Mouse (Mus musculus): ENCODE measurements at regions not wholly inside any gene's neighbourhood (a gene's known extent, or its start where the extent isn't known, plus 50 kb on each side); places are given as distances from the start of the nearest gene placed in this dataset.
A peak's percentile ranks its signal among the peaks of the same experiment; 100 is the strongest.

DNA sequence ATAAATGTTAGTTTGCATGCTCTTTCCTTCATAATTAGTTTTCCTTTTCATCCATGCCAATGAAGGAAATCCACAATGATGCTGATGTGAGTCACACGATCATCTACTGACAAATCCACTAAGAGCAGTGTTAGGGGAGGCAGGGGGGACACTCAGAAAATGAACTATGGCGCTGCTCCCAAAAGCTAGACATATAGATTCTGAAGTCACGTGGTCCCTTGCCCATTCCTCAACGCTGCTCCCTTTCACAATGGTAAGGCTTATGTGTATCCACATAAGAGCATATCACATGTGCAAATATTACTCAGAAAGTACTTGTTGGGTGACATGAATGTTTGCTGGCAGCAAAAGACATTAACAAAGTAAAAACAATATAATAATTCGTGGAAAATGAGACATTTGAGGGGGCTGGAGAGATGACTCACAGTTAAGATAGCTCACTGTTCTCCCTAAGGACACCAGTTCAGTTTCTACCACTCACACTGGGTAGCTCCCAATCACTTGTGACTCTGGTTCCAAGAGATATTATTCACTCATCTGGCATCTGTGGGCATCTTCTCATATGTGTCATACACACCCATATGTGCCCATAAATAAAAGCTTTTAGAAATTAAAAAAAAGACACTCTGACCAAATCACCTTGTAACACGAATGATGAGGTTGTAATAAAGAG lies 88.3 kb upstream of the Ccdc190 start:
- Histone ChIP-seq H3K4me3 (ENCODE audit: low read depth, low read length) (no peak overlapping the region), H3K36me3 (ENCODE audit: control insufficient read depth, insufficient read depth, low read length) (no peaks in the 10 kb centered on the region), H3K4me2 (no peak overlapping the region), H3K9ac (ENCODE audit: low read length) (no peak overlapping the region), H3K9me3 (ENCODE audit: control insufficient read depth, low read length) (no peaks in the 10 kb centered on the region), H3K27me3 (ENCODE audit: control insufficient read depth, insufficient read depth, low read length) (no peaks in the 10 kb centered on the region), H3K4me1 (ENCODE audit: control insufficient read depth, insufficient read depth, low read length) (no peaks in the 10 kb centered on the region), H3K27ac (ENCODE audit: low read depth, low read length) (no peak overlapping the region)
- DNase-seq (ENCODE audit: low spot score, missing footprints) (no peak), ATAC-seq (ENCODE audit: low FRiP score) (no peak)
- whole genome bisulfite sequencing: 82% methylated on average over 6 of the region's 6 CpGs

DNA sequence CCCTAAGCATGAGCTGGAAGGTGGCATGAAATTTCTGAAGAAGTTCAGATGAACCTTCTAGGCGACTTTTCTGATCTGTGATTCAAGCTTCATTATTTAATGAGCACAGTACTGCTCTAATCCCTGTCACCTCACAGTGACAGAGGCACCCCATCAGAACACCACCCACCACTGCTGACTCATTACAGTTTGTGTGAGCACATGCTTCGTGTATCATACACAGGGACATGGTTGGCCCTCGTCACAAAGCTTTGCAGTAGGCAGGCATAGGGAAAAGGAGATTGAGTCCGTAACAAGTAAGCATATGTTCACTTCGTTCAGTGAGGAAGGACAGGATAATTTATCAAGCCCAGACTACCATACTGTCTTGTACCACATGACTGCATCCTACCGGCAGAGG lies 85.9 kb upstream of the Rgs4 start:
- Histone ChIP-seq H3K36me3 (ENCODE audit: control insufficient read depth, insufficient read depth, low read length) (no peaks in the 10 kb centered on the region), H3K4me3 (ENCODE audit: low read depth, low read length) (no peak overlapping the region), H3K9me3 (ENCODE audit: control insufficient read depth, low read length) (no peaks in the 10 kb centered on the region), H3K27me3 (ENCODE audit: control insufficient read depth, insufficient read depth, low read length) (no peaks in the 10 kb centered on the region), H3K27ac (ENCODE audit: low read depth, low read length) (no peak overlapping the region), H3K9ac (ENCODE audit: low read length) (no peak overlapping the region), H3K4me1 (ENCODE audit: control insufficient read depth, insufficient read depth, low read length) (no peaks in the 10 kb centered on the region), H3K4me2 (no peak overlapping the region)
- DNase-seq (ENCODE audit: low spot score, missing footprints) (no peak), ATAC-seq (ENCODE audit: low FRiP score) (no peak)
- WGBS: 76% methylated on average over 6 of the region's 6 CpGs

DNA sequence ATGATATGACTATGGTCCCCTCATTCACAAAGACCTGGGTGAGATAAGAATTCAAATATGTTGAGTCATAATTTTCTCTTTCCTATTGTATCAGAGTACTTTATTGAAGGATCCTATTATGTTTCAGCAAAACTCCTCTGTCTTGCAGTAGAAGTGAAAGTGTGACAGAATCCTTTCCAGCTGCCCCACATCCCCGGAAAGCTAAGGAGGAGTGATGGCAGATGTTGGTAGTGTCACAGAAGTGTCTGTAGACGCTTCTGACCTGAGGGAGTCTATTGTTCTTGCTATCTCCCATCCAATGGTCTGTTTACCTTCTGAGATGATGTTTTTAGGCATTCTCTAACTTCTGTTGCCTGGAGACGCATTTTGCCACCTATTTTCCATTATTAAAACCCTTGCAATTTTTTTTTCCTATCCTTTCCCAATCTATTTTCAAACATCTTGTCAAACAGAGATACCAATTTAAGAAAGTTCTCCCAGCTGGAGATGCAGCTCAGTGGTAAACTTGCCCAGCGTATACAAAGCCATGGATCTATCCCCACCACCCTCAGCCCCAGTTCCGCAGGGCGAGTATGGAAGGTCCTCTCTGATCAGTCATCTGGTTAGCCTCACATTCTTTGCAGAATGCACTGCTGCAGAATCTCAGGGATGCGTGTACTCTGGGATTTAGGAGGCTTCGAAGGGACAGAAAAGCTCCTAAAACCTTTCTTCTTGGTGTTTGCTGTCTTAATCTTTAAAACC lies 84.1 kb upstream of the Rgs4 start:
- ATAC-seq (ENCODE audit: low FRiP score) (no peak), DNase-seq (ENCODE audit: low spot score, missing footprints) (no peak)
- H3K27me3 ChIP-seq (ENCODE audit: control insufficient read depth, insufficient read depth, low read length): no peaks in the 10 kb centered on the region
- H3K4me1 ChIP-seq (ENCODE audit: control insufficient read depth, insufficient read depth, low read length): no peaks in the 10 kb centered on the region
- H3K4me2 ChIP-seq: no peak overlapping the region
- no peaks in the 10 kb centered on the region for H3K36me3 ChIP-seq (ENCODE audit: control insufficient read depth, insufficient read depth, low read length)
- no peak overlapping the region for H3K4me3 ChIP-seq (ENCODE audit: low read depth, low read length)
- H3K27ac ChIP-seq (ENCODE audit: low read depth, low read length): no peak overlapping the region
- WGBS: 53% methylated on average over 8 of the region's 8 CpGs
- no peaks in the 10 kb centered on the region for H3K9me3 ChIP-seq (ENCODE audit: control insufficient read depth, low read length)
- no peak overlapping the region for H3K9ac ChIP-seq (ENCODE audit: low read length)

DNA sequence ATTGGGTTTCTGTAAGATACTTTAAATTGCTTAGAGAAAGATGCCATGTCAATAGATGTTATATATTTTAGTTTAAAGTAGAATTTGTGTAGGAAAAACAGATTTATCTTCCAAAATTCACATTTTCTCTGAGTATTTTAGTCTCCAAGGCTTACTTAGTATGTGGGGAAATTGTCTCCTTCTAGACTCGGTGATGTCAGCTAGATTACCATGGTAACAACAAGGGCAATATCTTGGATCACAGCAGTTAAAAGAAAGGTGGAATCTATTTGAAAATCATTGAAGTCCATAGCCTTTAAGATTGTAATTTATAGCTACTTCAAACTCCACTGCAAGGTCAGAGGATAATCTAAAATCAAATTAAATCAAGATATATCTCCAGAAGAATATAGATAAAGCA lies 83.2 kb upstream of the Rgs4 start:
- WGBS: 50% methylated on average over 1 of the region's 1 CpGs
- H3K4me2 ChIP-seq: no peak overlapping the region
- no peaks in the 10 kb centered on the region for H3K4me1 ChIP-seq (ENCODE audit: control insufficient read depth, insufficient read depth, low read length)
- no peak overlapping the region for H3K4me3 ChIP-seq (ENCODE audit: low read depth, low read length)
- H3K27ac ChIP-seq (ENCODE audit: low read depth, low read length): no peak overlapping the region
- H3K9ac ChIP-seq (ENCODE audit: low read length): no peak overlapping the region
- no peaks in the 10 kb centered on the region for H3K27me3 ChIP-seq (ENCODE audit: control insufficient read depth, insufficient read depth, low read length)
- ATAC-seq (ENCODE audit: low FRiP score) (no peak), DNase-seq (ENCODE audit: low spot score, missing footprints) (no peak)
- no peaks in the 10 kb centered on the region for H3K36me3 ChIP-seq (ENCODE audit: control insufficient read depth, insufficient read depth, low read length)
- no peaks in the 10 kb centered on the region for H3K9me3 ChIP-seq (ENCODE audit: control insufficient read depth, low read length)

DNA sequence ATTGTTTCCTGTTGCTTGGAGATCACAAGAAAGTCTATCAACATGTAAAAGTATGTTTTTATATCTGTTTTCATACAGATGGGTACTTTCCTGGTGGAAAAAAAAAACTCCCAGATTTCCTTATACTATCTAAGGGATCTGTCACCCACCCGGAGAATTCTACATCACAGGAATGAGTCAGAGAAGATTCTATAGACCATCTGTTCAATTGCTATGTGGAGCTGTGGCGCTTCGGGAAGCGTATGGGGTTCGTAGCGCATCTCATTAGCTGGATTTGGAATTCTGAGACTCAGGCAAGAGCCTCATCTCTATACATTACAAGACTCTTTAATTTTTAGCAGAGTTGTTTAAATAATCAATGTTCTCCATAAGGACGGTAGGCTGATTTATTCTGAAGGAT lies 74.6 kb upstream of the Rgs4 start:
- H3K9ac ChIP-seq (ENCODE audit: low read length): no peak overlapping the region

DNA sequence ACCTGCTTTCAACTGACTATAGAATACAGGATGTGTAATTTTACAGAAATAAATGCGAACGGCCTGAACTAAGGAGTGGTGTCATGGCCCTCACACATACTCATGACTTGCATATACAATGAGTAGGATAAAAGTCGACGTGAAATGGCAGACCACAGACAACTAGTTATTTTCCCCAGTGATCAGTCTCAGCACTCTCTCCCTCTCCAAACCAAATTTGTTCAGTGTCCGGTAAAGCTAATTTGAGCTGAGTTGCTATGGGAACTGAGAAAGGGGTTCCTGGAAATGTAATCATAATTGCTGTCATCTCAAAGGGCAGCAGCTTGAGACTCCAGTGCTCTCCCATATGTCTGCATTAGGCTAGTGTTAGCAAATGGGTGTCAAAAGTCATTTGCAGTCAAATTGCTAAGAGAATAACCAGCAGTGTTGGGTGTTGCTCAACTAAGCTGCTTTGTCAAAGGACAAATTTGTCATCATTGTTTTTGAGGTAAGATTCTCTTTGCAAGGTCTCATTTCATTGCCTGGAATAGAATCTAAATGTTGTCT lies 72.0 kb upstream of the Rgs4 start:
- Histone ChIP-seq H3K4me1 (ENCODE audit: control insufficient read depth, insufficient read depth, low read length) (no peaks in the 10 kb centered on the region), H3K27me3 (ENCODE audit: control insufficient read depth, insufficient read depth, low read length) (no peaks in the 10 kb centered on the region), H3K4me3 (ENCODE audit: low read depth, low read length) (no peak overlapping the region), H3K9ac (ENCODE audit: low read length) (no peak overlapping the region), H3K4me2 (no peak overlapping the region), H3K36me3 (ENCODE audit: control insufficient read depth, insufficient read depth, low read length) (no peaks in the 10 kb centered on the region), H3K9me3 (ENCODE audit: control insufficient read depth, low read length) (no peaks in the 10 kb centered on the region), H3K27ac (ENCODE audit: low read depth, low read length) (no peak overlapping the region)
- ATAC-seq (ENCODE audit: low FRiP score): peak; percentile 40; the same call in 1 of the 2 replicates
- DNase-seq (ENCODE audit: low spot score, missing footprints): no peak
- WGBS: 81% methylated on average over 5 of the region's 5 CpGs

More for the DNA sequence above, 74.6 kb upstream of the Rgs4 start:
- 78% methylated on average over 7 of the region's 7 CpGs for WGBS
- no peak overlapping the region for H3K27ac ChIP-seq (ENCODE audit: low read depth, low read length)
- no peak for DNase-seq (ENCODE audit: low spot score, missing footprints)
- no peaks in the 10 kb centered on the region for H3K36me3 ChIP-seq (ENCODE audit: control insufficient read depth, insufficient read depth, low read length)
- no peaks in the 10 kb centered on the region for H3K27me3 ChIP-seq (ENCODE audit: control insufficient read depth, insufficient read depth, low read length)
- ATAC-seq (ENCODE audit: low FRiP score): no peak
- H3K4me3 ChIP-seq (ENCODE audit: low read depth, low read length): no peak overlapping the region
- no peaks in the 10 kb centered on the region for H3K4me1 ChIP-seq (ENCODE audit: control insufficient read depth, insufficient read depth, low read length)
- no peak overlapping the region for H3K4me2 ChIP-seq
- no peaks in the 10 kb centered on the region for H3K9me3 ChIP-seq (ENCODE audit: control insufficient read depth, low read length)

DNA sequence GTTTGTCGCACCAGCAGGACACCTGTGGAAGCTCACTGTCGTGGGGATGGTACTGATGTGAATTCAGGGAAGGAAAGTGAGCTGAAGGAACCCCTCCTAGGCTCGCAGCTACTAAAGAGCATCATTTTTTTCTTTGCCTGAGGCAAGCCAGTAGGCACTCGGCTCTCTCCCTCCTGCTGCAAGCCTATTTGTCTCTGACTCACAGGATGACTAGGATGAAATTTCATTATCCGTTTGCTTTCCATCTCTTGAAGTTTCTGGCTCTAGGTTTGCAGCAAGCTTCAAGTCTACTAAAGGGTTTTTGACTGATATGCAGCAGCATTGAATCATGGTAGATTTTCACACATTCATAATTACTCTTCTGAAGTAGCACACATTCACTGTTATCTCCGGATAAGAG lies 69.5 kb upstream of the Rgs4 start:
- no peak overlapping the region for H3K4me3 ChIP-seq (ENCODE audit: low read depth, low read length)
- WGBS: 68% methylated on average over 6 of the region's 6 CpGs
- no peaks in the 10 kb centered on the region for H3K36me3 ChIP-seq (ENCODE audit: control insufficient read depth, insufficient read depth, low read length)
- H3K27ac ChIP-seq (ENCODE audit: low read depth, low read length): no peak overlapping the region
- no peak overlapping the region for H3K9ac ChIP-seq (ENCODE audit: low read length)
- no peak for ATAC-seq (ENCODE audit: low FRiP score)
- H3K4me1 ChIP-seq (ENCODE audit: control insufficient read depth, insufficient read depth, low read length): no peaks in the 10 kb centered on the region
- DNase-seq (ENCODE audit: low spot score, missing footprints): no peak
- H3K9me3 ChIP-seq (ENCODE audit: control insufficient read depth, low read length): no peaks in the 10 kb centered on the region
- H3K4me2 ChIP-seq: no peak overlapping the region
- H3K27me3 ChIP-seq (ENCODE audit: control insufficient read depth, insufficient read depth, low read length): no peaks in the 10 kb centered on the region

DNA sequence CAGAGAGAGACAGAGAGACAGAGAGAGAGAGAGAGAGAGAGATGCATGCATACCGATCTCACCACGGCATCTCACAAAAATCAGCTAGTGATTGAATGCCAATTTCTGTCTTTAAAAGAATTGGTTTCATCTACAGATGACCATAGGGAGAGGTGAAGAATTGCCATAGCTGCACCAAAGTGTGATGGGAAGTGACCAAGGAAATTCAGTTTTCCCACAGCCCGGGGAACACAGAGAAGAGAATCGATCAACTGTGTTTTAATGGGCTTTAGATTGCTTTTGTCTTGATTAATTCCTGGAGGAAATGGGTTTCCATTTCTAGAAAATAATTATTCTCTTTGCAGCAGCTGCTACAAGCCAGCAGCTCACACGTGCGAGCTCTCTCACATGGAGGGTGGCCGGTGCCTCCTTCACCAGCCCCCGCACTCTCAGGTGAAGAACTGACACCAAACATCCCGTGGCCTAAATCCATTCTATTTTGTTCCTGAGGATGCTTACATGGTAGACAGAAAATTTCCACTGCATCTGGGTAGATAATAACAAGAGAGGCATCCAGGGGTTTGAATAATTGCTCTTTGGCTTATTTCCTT lies 65.2 kb upstream of the Rgs4 start:
- Histone ChIP-seq H3K4me2 (no peak overlapping the region), H3K9ac (ENCODE audit: low read length) (no peak overlapping the region), H3K27me3 (ENCODE audit: control insufficient read depth, insufficient read depth, low read length) (no peaks in the 10 kb centered on the region), H3K4me3 (ENCODE audit: low read depth, low read length) (no peak overlapping the region), H3K27ac (ENCODE audit: low read depth, low read length) (no peak overlapping the region), H3K9me3 (ENCODE audit: control insufficient read depth, low read length) (no peaks in the 10 kb centered on the region), H3K36me3 (ENCODE audit: control insufficient read depth, insufficient read depth, low read length) (no peaks in the 10 kb centered on the region), H3K4me1 (ENCODE audit: control insufficient read depth, insufficient read depth, low read length) (no peaks in the 10 kb centered on the region)
- ATAC-seq (ENCODE audit: low FRiP score): no peak
- WGBS: 78% methylated on average over 9 of the region's 9 CpGs
- no peak for DNase-seq (ENCODE audit: low spot score, missing footprints)
